Mouse (Mus musculus): ENCODE measurements around the gene Ophn1. TPM values are rescaled to one million over a fixed set of nuclear protein-coding genes. Genes with fewer than 3 reads are reported as not detected.
A peak's percentile ranks its signal among the peaks of the same experiment; 100 is the strongest.

Gene Ophn1
- polyA plus RNA-seq, 1 experiment from 2014 or later = 3.3 TPM

DNA sequence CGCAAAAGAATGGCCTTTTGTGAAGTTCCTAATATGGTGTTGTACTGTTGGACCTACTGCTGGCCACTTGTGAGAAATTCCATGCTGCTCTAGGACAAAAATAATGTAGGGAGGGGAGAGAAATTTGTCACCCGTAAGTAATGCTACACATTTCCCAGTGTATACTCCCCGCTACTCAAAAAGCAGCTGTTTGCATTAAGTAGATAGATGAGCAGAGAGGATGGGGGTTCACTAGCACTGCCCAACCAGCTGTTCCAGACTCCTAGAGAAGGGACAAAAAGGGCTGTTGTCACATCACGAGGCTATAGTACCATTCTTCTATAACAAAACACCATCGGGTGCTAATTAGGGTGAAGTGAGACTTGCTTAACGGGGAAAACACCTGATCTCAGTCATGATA, 15.7 kb downstream of the Ophn1 start:
- no peak for DNase-seq
- H3K4me1 ChIP-seq (ENCODE audit: insufficient read depth) = no peaks in the 10 kb centered on the region
- H3K4me3 ChIP-seq (ENCODE audit: low read depth, low read length) = no peak overlapping the region
- H3K36me3 ChIP-seq (replicated peaks; ENCODE audit: insufficient read depth, low read length) = no peaks in the 10 kb centered on the region
- ATAC-seq = no peak
- H3K27ac ChIP-seq (ENCODE audit: low read depth) = no peak overlapping the region
- H3K27me3 ChIP-seq (ENCODE audit: insufficient read depth, low read length) = no peaks in the 10 kb centered on the region
- H3K4me2 ChIP-seq (ENCODE audit: low read depth, low read length) = no peak overlapping the region
- TF ChIP-seq CTCF (IDR thresholded peaks at IDR 0.05; ENCODE audit: low read depth) (no peak), EP300 (IDR thresholded peaks at IDR 0.05; ENCODE audit: low read depth) (no peak)
- no peak overlapping the region for H3K9ac ChIP-seq (replicated peaks)
- no peaks in the 10 kb centered on the region for H3K9me3 ChIP-seq (ENCODE audit: low read length)
- 78% methylated on average over 6 of the region's 6 CpGs for WGBS (ENCODE audit: insufficient replicate concordance)

DNA sequence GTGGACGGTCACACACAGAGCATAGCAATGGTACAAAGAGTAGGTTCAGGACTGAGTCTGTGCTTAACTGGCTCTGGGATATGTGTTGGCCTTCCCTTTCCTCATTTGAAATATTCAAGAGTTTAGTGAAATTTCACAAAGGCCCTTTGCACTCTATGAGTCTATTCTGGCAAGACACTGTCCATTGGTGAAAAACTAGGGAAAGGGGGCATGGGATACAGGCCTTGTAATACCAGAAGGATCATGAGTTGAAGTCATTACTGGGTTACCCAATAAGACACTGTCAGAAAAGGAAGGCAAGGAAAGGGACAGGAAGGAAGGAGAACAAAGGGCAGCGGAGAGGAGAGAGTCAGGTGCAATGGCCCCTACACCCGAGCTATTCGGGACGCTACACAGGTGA, 16.7 kb downstream of the Ophn1 start:
- H3K4me2 ChIP-seq (ENCODE audit: low read depth, low read length) = no peak overlapping the region
- no peaks in the 10 kb centered on the region for H3K36me3 ChIP-seq (replicated peaks; ENCODE audit: insufficient read depth, low read length)
- no peak overlapping the region for H3K4me3 ChIP-seq (ENCODE audit: low read depth, low read length)
- no peaks in the 10 kb centered on the region for H3K27me3 ChIP-seq (ENCODE audit: insufficient read depth, low read length)
- DNase-seq (no peak), ATAC-seq (no peak)
- no peak overlapping the region for H3K27ac ChIP-seq (ENCODE audit: low read depth)
- H3K9ac ChIP-seq (replicated peaks) = no peak overlapping the region
- no peaks in the 10 kb centered on the region for H3K4me1 ChIP-seq (ENCODE audit: insufficient read depth)
- 82% methylated on average over 5 of the region's 5 CpGs for WGBS (ENCODE audit: insufficient replicate concordance)
- no peaks in the 10 kb centered on the region for H3K9me3 ChIP-seq (ENCODE audit: low read length)
- TF ChIP-seq CTCF (IDR thresholded peaks at IDR 0.05; ENCODE audit: low read depth) (no peak), EP300 (IDR thresholded peaks at IDR 0.05; ENCODE audit: low read depth) (no peak)

DNA sequence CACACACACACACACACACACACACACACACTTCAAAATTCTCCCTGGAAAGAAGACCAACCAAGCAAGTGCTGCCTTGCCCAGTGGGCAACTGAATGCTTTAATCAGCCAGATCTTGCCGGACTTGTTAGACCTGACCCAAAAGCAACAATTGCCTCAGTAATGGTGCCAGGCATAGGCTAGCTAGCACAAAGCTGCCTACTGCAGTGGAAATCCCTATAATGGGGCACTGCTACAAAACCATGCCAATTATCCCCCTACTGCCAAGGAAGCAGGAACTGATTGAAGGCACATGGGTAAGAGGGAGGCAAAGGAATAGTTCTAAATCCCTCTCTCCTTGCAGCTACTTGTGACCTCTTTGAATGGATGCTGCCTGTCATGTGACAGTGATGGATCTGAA, 18.8 kb downstream of the Ophn1 start:
- no peaks in the 10 kb centered on the region for H3K27me3 ChIP-seq (ENCODE audit: insufficient read depth, low read length)
- no peak for TF ChIP-seq EP300 (IDR thresholded peaks at IDR 0.05; ENCODE audit: low read depth)
- no peak for TF ChIP-seq CTCF (IDR thresholded peaks at IDR 0.05; ENCODE audit: low read depth)
- H3K9me3 ChIP-seq (ENCODE audit: low read length) = no peaks in the 10 kb centered on the region
- no peak overlapping the region for H3K4me2 ChIP-seq (ENCODE audit: low read depth, low read length)
- no peak for ATAC-seq
- no peak overlapping the region for H3K27ac ChIP-seq (ENCODE audit: low read depth)
- no peak overlapping the region for H3K4me3 ChIP-seq (ENCODE audit: low read depth, low read length)
- no peak overlapping the region for H3K9ac ChIP-seq (replicated peaks)
- WGBS (ENCODE audit: insufficient replicate concordance) = 73% methylated on average over 1 of the region's 1 CpGs
- no peak for DNase-seq
- H3K36me3 ChIP-seq (replicated peaks; ENCODE audit: insufficient read depth, low read length) = no peaks in the 10 kb centered on the region
- H3K4me1 ChIP-seq (ENCODE audit: insufficient read depth) = no peaks in the 10 kb centered on the region

DNA sequence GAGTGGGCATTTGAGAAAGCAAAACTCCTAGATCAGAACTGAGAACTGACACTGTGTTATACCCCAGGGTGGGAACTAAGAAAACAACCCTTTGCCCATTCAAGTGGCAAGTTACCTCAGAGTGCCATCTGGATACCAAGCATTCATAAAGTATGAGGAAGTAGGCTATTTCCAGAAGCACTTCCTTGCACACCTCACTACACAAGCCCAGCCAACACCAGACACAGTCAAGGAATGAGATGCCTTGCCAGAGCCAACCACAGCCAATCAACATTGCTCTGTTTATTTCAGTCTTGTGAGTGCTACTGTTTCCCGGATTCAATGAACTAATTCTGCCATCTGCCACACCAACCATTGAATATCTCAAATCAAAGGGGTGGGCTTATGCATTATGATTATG, 20.3 kb downstream of the Ophn1 start:
- no peaks in the 10 kb centered on the region for H3K4me1 ChIP-seq (ENCODE audit: insufficient read depth)
- H3K4me3 ChIP-seq (ENCODE audit: low read depth, low read length) = no peak overlapping the region
- H3K9me3 ChIP-seq (ENCODE audit: low read length) = no peaks in the 10 kb centered on the region
- no peaks in the 10 kb centered on the region for H3K36me3 ChIP-seq (replicated peaks; ENCODE audit: insufficient read depth, low read length)
- ATAC-seq (no peak), DNase-seq (no peak)
- H3K27ac ChIP-seq (ENCODE audit: low read depth) = no peak overlapping the region
- H3K4me2 ChIP-seq (ENCODE audit: low read depth, low read length) = no peak overlapping the region
- TF ChIP-seq EP300 (IDR thresholded peaks at IDR 0.05; ENCODE audit: low read depth) (no peak), CTCF (IDR thresholded peaks at IDR 0.05; ENCODE audit: low read depth) (no peak)
- H3K9ac ChIP-seq (replicated peaks) = no peak overlapping the region
- H3K27me3 ChIP-seq (ENCODE audit: insufficient read depth, low read length) = no peaks in the 10 kb centered on the region
- 69% methylated on average over 1 of the region's 1 CpGs for WGBS (ENCODE audit: insufficient replicate concordance)

DNA sequence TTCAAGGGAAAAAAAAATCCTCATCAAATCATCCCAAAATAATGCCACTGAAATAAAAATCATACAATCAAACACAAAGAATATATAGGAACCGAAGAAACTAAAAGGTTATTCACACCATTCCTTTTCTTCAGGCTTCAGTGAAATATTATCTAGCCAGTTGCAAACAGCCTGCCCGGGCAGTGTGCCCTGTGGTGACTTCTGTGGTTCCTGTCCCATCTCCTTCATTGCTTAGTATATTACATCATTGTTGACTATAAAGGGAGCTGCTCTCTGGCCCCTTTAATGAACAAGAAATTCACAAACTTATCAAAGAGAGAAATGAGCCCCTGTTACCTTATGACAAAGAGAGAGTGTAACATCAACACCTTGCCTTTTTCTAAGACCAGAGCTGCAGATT, 21.1 kb downstream of the Ophn1 start:
- ATAC-seq = no peak
- WGBS (ENCODE audit: insufficient replicate concordance) = 46% methylated on average over 2 of the region's 2 CpGs
- Histone ChIP-seq H3K36me3 (replicated peaks; ENCODE audit: insufficient read depth, low read length) (no peaks in the 10 kb centered on the region), H3K27me3 (ENCODE audit: insufficient read depth, low read length) (no peaks in the 10 kb centered on the region), H3K9ac (replicated peaks) (no peak overlapping the region), H3K27ac (ENCODE audit: low read depth) (no peak overlapping the region), H3K4me1 (ENCODE audit: insufficient read depth) (no peaks in the 10 kb centered on the region), H3K9me3 (ENCODE audit: low read length) (no peaks in the 10 kb centered on the region), H3K4me3 (ENCODE audit: low read depth, low read length) (no peak overlapping the region), H3K4me2 (ENCODE audit: low read depth, low read length) (no peak overlapping the region)
- TF ChIP-seq EP300 (IDR thresholded peaks at IDR 0.05; ENCODE audit: low read depth) = no peak
- TF ChIP-seq CTCF (IDR thresholded peaks at IDR 0.05; ENCODE audit: low read depth) = no peak
- DNase-seq = no peak

DNA sequence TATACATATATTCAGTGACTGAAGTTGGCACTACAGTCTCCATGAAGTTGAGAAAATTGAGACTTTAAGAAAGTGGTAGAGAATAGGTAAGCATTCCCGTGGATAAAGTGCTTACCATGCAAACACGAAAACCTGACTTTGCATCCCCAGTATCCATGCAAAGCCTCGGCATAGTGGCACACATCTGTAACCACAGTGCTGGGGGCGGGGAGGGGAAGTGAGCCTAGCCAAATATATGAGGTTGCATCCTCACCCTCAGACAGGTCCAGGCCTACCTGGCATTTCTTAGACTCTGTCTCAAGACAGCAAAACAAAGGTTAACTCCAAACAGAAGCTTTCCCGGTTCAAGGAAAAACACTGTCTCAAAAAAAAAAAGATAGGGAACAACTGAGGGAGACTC, 21.7 kb downstream of the Ophn1 start:
- H3K9me3 ChIP-seq (ENCODE audit: low read length) = no peaks in the 10 kb centered on the region
- H3K27me3 ChIP-seq (ENCODE audit: insufficient read depth, low read length) = no peaks in the 10 kb centered on the region
- H3K4me2 ChIP-seq (ENCODE audit: low read depth, low read length) = no peak overlapping the region
- no peak overlapping the region for H3K9ac ChIP-seq (replicated peaks)
- H3K27ac ChIP-seq (ENCODE audit: low read depth) = no peak overlapping the region
- DNase-seq (no peak), ATAC-seq (no peak)
- no peaks in the 10 kb centered on the region for H3K36me3 ChIP-seq (replicated peaks; ENCODE audit: insufficient read depth, low read length)
- no peak overlapping the region for H3K4me3 ChIP-seq (ENCODE audit: low read depth, low read length)
- WGBS (ENCODE audit: insufficient replicate concordance) = 55% methylated on average over 5 of the region's 5 CpGs
- TF ChIP-seq CTCF (IDR thresholded peaks at IDR 0.05; ENCODE audit: low read depth) = no peak
- TF ChIP-seq EP300 (IDR thresholded peaks at IDR 0.05; ENCODE audit: low read depth) = no peak
- no peaks in the 10 kb centered on the region for H3K4me1 ChIP-seq (ENCODE audit: insufficient read depth)

DNA sequence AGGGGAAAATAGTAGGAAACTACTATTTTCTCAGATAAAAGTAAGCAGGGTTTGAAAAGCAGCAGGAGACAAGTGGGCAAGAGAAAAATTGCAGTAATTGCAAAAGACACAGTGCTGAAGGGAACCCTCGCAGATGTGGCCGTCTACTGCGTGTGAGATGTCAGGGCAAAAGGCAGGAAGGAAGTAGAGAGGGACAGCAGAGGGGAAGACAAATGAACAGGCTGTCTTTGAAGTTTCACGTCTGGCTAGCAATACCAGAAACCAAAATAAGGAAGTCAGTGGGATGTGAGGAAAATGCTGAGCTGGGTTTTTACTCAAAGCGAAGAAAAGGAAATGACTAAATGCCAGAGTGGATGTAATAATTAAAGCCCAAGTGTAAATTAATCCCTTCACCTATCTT, 30.7 kb downstream of the Ophn1 start:
- 31% methylated on average over 5 of the region's 5 CpGs for WGBS (ENCODE audit: insufficient replicate concordance)
- Histone ChIP-seq H3K4me1 (ENCODE audit: insufficient read depth) (no peaks in the 10 kb centered on the region), H3K9me3 (ENCODE audit: low read length) (no peaks in the 10 kb centered on the region), H3K36me3 (replicated peaks; ENCODE audit: insufficient read depth, low read length) (no peaks in the 10 kb centered on the region), H3K4me3 (ENCODE audit: low read depth, low read length) (no peak overlapping the region), H3K27ac (ENCODE audit: low read depth) (no peak overlapping the region), H3K27me3 (ENCODE audit: insufficient read depth, low read length) (no peaks in the 10 kb centered on the region), H3K9ac (replicated peaks) (no peak overlapping the region), H3K4me2 (ENCODE audit: low read depth, low read length) (no peak overlapping the region)
- no peak for DNase-seq
- peak; percentile 38; the same call in 1 of the 2 replicates for ATAC-seq
- no peak for TF ChIP-seq EP300 (IDR thresholded peaks at IDR 0.05; ENCODE audit: low read depth)
- TF ChIP-seq CTCF (IDR thresholded peaks at IDR 0.05; ENCODE audit: low read depth) = no peak

All from liver, postnatal 0 days (tissue).